Mouse (Mus musculus): ENCODE results near the gene Wfs1. TPM values are rescaled to one million over a fixed set of nuclear protein-coding genes. Genes with fewer than 3 reads are reported as not detected.

Wfs1 gene
- total and polyA plus RNA-seq, 2 experiments = 2.1 to 8.8 TPM

GRCm38 (mm10) chr5:36971587-36971986, 17.4 kb downstream of the Wfs1 start:
- Histone ChIP-seq H3K9ac (ENCODE audit: low read depth, low read length) (no peak overlapping the region), H3K79me2 (ENCODE audit: control insufficient read depth, insufficient read depth, low read length) (no peaks in the 10 kb centered on the region), H3K4me1 (ENCODE audit: control insufficient read depth, insufficient read depth, low read length) (no peaks in the 10 kb centered on the region), H3K27ac (replicated peaks; ENCODE audit: insufficient read depth, low read depth, low read length) (no peak overlapping the region), H3K36me3 (ENCODE audit: control insufficient read depth, insufficient read depth, low read length) (peaks cover 5% of the 10 kb centered on the region), H3K4me3 (ENCODE audit: insufficient read depth, low read depth, low read length) (no peak overlapping the region), H3K27me3 (ENCODE audit: control insufficient read depth, insufficient read depth, low read length) (no peaks in the 10 kb centered on the region)
- DNase-seq (ENCODE audit: extremely low read depth, low read depth, low spot score) = no peak
- TF ChIP-seq POLR2A (IDR thresholded peaks at IDR 0.05; ENCODE audit: extremely low read depth, insufficient read depth, low read length) (no peak), CTCF (IDR thresholded peaks at IDR 0.05; ENCODE audit: low read depth, low read length) (no peak)
- WGBS = 88% methylated on average over 8 of the region's 8 CpGs

GRCm38 (mm10) chr5:36960501-36960900, 28.5 kb downstream of the Wfs1 start:
- no peaks in the 10 kb centered on the region for H3K79me2 ChIP-seq (ENCODE audit: control insufficient read depth, insufficient read depth, low read length)
- H3K9ac ChIP-seq (ENCODE audit: low read depth, low read length) = no peak overlapping the region
- no peaks in the 10 kb centered on the region for H3K36me3 ChIP-seq (ENCODE audit: control insufficient read depth, insufficient read depth, low read length)
- no peak for DNase-seq (ENCODE audit: extremely low read depth, low read depth, low spot score)
- no peaks in the 10 kb centered on the region for H3K27me3 ChIP-seq (ENCODE audit: control insufficient read depth, insufficient read depth, low read length)
- no peak overlapping the region for H3K27ac ChIP-seq (replicated peaks; ENCODE audit: insufficient read depth, low read depth, low read length)
- H3K4me3 ChIP-seq (ENCODE audit: insufficient read depth, low read depth, low read length) = no peak overlapping the region
- no peak for TF ChIP-seq POLR2A (IDR thresholded peaks at IDR 0.05; ENCODE audit: extremely low read depth, insufficient read depth, low read length)
- TF ChIP-seq CTCF (IDR thresholded peaks at IDR 0.05; ENCODE audit: low read depth, low read length) = no peak
- 41% methylated on average over 5 of the region's 5 CpGs for WGBS
- H3K4me1 ChIP-seq (ENCODE audit: control insufficient read depth, insufficient read depth, low read length) = no peaks in the 10 kb centered on the region

- Histone ChIP-seq H3K4me3 (ENCODE audit: insufficient read depth, low read depth, low read length) (no peak overlapping the region), H3K27me3 (ENCODE audit: control insufficient read depth, insufficient read depth, low read length) (no peaks in the 10 kb centered on the region), H3K9ac (ENCODE audit: low read depth, low read length) (no peak overlapping the region), H3K4me1 (ENCODE audit: control insufficient read depth, insufficient read depth, low read length) (no peaks in the 10 kb centered on the region), H3K36me3 (ENCODE audit: control insufficient read depth, insufficient read depth, low read length) (no peaks in the 10 kb centered on the region), H3K79me2 (ENCODE audit: control insufficient read depth, insufficient read depth, low read length) (no peaks in the 10 kb centered on the region), H3K27ac (replicated peaks; ENCODE audit: insufficient read depth, low read depth, low read length) (no peak overlapping the region)
- 27% methylated on average over 5 of the region's 5 CpGs for WGBS
- TF ChIP-seq POLR2A (IDR thresholded peaks at IDR 0.05; ENCODE audit: extremely low read depth, insufficient read depth, low read length) (no peak), CTCF (IDR thresholded peaks at IDR 0.05; ENCODE audit: low read depth, low read length) (peak; percentile 73)
- DNase-seq (ENCODE audit: extremely low read depth, low read depth, low spot score) = peak; percentile 36
Observed at GRCm38 (mm10) chr5:36958837-36959236, 30.2 kb downstream of the Wfs1 start.

GRCm38 (mm10) chr5:36955366-36955765, 33.6 kb downstream of the Wfs1 start:
- Histone ChIP-seq H3K27ac (replicated peaks; ENCODE audit: insufficient read depth, low read depth, low read length) (no peak overlapping the region), H3K4me1 (ENCODE audit: control insufficient read depth, insufficient read depth, low read length) (no peaks in the 10 kb centered on the region), H3K79me2 (ENCODE audit: control insufficient read depth, insufficient read depth, low read length) (no peaks in the 10 kb centered on the region), H3K27me3 (ENCODE audit: control insufficient read depth, insufficient read depth, low read length) (no peaks in the 10 kb centered on the region), H3K36me3 (ENCODE audit: control insufficient read depth, insufficient read depth, low read length) (no peaks in the 10 kb centered on the region), H3K9ac (ENCODE audit: low read depth, low read length) (no peak overlapping the region), H3K4me3 (ENCODE audit: insufficient read depth, low read depth, low read length) (no peak overlapping the region)
- TF ChIP-seq CTCF (IDR thresholded peaks at IDR 0.05; ENCODE audit: low read depth, low read length) (peak; percentile 56), POLR2A (IDR thresholded peaks at IDR 0.05; ENCODE audit: extremely low read depth, insufficient read depth, low read length) (no peak)
- DNase-seq (ENCODE audit: extremely low read depth, low read depth, low spot score) = no peak
- 24% methylated on average over 4 of the region's 4 CpGs for WGBS

- no peak for DNase-seq (ENCODE audit: extremely low read depth, low read depth, low spot score)
- TF ChIP-seq CTCF (IDR thresholded peaks at IDR 0.05; ENCODE audit: low read depth, low read length) = no peak
- TF ChIP-seq POLR2A (IDR thresholded peaks at IDR 0.05; ENCODE audit: extremely low read depth, insufficient read depth, low read length) = no peak
- Histone ChIP-seq H3K4me1 (ENCODE audit: control insufficient read depth, insufficient read depth, low read length) (no peaks in the 10 kb centered on the region), H3K27me3 (ENCODE audit: control insufficient read depth, insufficient read depth, low read length) (no peaks in the 10 kb centered on the region), H3K27ac (replicated peaks; ENCODE audit: insufficient read depth, low read depth, low read length) (no peak overlapping the region), H3K79me2 (ENCODE audit: control insufficient read depth, insufficient read depth, low read length) (no peaks in the 10 kb centered on the region), H3K9ac (ENCODE audit: low read depth, low read length) (no peak overlapping the region), H3K36me3 (ENCODE audit: control insufficient read depth, insufficient read depth, low read length) (no peaks in the 10 kb centered on the region), H3K4me3 (ENCODE audit: insufficient read depth, low read depth, low read length) (no peak overlapping the region)
- 90% methylated on average over 15 of the region's 15 CpGs for WGBS
Observed at GRCm38 (mm10) chr5:36952311-36952710, 36.7 kb downstream of the Wfs1 start.

- H3K27ac ChIP-seq (replicated peaks; ENCODE audit: insufficient read depth, low read depth, low read length) = no peak overlapping the region
- H3K79me2 ChIP-seq (ENCODE audit: control insufficient read depth, insufficient read depth, low read length) = no peaks in the 10 kb centered on the region
- WGBS = 40% methylated on average over 2 of the region's 2 CpGs
- H3K4me3 ChIP-seq (ENCODE audit: insufficient read depth, low read depth, low read length) = no peak overlapping the region
- no peaks in the 10 kb centered on the region for H3K27me3 ChIP-seq (ENCODE audit: control insufficient read depth, insufficient read depth, low read length)
- no peaks in the 10 kb centered on the region for H3K4me1 ChIP-seq (ENCODE audit: control insufficient read depth, insufficient read depth, low read length)
- no peak overlapping the region for H3K9ac ChIP-seq (ENCODE audit: low read depth, low read length)
- no peak for DNase-seq (ENCODE audit: extremely low read depth, low read depth, low spot score)
- peak; percentile 14; the same call in 1 of the 2 replicates for TF ChIP-seq CTCF (IDR thresholded peaks at IDR 0.05; ENCODE audit: low read depth, low read length)
- no peak for TF ChIP-seq POLR2A (IDR thresholded peaks at IDR 0.05; ENCODE audit: extremely low read depth, insufficient read depth, low read length)
- H3K36me3 ChIP-seq (ENCODE audit: control insufficient read depth, insufficient read depth, low read length) = no peaks in the 10 kb centered on the region
Observed at GRCm38 (mm10) chr5:36950871-36951270, 38.1 kb downstream of the Wfs1 start.
